Mouse (Mus musculus): ENCODE results near the gene Pom121l2. TPM values are rescaled to one million over a fixed set of nuclear protein-coding genes. Genes with fewer than 3 reads are reported as not detected.

Gene Pom121l2
- polyA plus RNA-seq (2021; fragmentation: Nextera tagmentation) = 0.10 TPM in 1 of 2 replicates, not detected in the other
- long read RNA-seq, experiment 1 = 0 reads
- long read RNA-seq, experiment 2 = 0 reads

DNA sequence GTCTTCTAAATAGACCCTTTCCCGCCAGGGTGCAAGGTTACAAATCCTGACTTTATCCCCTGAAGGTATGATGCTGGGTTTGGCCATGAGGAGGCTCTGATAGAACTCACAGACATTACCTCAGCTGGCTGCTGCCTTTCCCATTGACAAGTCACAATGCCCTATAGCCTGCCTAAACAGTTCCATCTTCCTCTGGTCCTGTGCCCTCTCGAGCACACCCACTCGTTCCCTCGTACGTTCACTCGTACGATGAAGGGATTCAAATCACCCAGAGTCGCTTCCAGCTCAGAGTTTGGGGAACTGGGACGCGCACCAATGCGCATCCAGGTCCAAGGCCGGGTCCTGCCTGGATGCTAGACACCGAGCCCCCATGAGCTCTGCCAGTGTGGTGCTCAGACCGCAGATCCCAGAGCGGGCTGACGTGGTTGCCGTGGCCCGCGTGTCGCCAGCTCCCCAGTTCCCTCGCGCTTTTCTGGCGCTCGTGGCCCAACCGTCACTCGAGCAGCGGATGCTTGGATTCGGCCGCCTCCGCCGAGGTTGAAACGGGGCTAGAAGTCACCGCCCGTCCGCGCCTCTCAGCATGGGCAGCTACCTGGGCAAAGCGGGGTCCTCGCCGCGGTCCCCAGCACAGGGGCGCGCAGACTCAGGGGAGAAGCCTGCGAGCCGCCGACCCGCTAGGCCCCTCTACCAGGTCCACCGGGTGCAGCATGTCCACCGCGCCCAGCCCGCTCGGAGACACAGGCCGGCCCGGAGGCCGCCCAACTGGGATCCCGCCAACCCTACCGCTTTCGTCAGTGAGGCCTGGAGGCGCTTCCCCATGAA lies at the start of gene Pom121l2:
Gene Pom121l2, plus strand, starts transcription at position 214 of the 822 bp plus-strand sequence.

DNA sequence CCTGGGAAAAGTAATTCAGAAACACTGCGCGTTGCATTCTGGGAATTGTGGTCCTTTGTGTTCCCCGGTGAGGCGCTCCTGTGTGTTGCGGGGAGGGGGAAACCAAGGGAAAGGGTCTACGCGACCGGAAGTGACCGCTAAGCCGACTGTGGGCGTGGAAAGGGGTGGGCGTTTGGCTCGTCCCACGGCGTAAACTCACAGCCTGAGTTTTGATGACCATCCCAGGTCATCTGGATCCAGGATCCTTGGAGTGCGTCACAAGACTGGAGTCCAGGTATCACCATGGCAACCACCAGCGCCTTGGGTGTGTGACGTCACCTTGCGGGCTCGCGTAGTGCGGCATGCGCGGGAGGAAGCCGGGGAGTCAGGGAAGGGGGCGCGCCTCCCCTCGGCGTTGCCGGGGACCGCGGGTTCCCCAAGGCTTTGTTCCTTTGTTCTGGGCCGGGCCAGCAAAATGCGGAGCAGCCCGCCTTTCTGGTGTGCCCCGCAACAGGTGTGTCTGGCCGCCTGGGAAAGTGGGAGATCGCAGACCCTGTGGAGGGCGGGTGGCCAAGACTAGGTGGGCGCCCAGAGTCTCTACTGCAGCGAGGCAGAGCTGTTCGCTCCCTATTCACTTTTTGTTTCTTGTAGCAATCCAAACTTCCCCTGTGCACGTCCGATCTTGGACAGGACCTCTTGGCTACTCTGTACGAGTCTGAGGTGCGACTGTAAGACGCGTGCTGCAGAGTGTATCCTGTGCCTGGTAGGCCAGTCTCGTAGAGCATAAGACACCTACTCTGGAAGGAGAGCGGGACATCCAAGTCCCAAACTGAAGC lies 35.9 kb upstream of the Pom121l2 start, which contains the start of gene Zfp184:
Gene Zfp184, plus strand, starts transcription at position 169 of the 815 bp plus-strand sequence.

DNA sequence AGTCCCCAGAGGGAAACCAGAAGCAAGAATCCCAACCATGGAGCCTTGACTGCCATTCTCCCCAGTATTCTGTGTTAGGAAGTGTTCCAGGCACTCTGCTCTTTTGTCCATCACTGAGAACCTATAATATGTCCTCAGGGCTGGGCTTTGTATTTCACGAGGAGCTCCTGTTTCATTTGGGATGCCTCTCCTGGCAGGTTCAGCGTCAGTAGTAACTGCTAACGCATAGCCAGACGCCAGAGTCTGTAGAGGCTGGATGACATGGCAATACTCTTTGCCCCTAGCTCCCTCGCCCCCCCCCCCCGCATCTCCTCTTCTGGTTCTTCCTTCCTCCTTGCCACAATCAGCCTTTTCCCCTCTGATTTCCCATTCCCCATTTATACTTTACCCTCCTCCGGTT lies 28.6 kb downstream of the Pom121l2 start, which contains the start of gene Prss16:
Gene Prss16, minus strand, starts transcription at position 101 of the 400 bp plus-strand sequence.

DNA sequence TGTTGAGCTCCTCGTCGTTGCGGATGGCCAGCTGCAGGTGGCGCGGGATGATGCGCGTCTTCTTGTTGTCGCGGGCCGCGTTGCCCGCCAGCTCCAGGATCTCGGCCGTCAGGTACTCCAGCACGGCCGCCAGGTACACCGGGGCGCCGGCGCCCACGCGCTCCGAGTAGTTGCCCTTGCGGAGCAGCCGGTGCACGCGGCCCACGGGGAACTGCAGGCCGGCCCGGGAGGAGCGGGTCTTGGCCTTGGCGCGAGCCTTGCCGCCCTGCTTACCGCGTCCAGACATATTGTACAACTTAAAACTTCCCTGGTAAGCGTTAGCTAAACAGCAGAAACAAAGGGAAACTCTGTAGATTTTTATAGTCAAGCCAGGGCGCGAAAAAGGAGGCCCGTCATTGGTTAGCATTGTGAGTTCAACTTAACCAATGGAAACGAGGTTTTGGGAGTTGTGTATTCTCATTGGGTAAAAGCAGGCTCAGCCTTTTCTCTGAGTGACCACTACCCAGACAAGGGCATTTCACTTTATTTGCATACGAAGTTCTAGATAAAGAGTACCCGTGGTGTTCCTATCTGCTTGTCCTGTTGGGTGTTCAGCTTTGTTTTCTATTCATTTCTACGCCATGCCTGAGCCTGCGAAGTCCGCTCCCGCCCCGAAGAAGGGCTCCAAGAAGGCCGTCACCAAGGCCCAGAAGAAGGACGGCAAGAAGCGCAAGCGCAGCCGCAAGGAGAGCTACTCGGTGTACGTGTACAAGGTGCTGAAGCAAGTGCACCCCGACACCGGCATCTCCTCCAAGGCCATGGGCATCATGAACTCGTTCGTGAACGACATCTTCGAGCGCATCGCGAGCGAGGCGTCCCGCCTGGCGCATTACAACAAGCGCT lies 54.5 kb downstream of the Pom121l2 start, which contains the start of the genes Hist1h2ah and Hist1h2bk:
Gene Hist1h2ah, minus strand, starts transcription at position 302 of the 882 bp plus-strand sequence.
Gene Hist1h2bk, plus strand, starts transcription at position 604 of the 882 bp plus-strand sequence.

Other genes starting within 250 kb of the Pom121l2 start
- 0.83 and 0.92 TPM in 2 replicates for gene Hist1h4j, start 246.1 kb upstream of the Pom121l2 start, polyA plus RNA-seq (2021; fragmentation: Nextera tagmentation)
- gene Hist1h4k, start 230.7 kb upstream of the Pom121l2 start, polyA plus RNA-seq (2021; fragmentation: Nextera tagmentation) = 0.70 and 3.0 TPM in 2 replicates
- gene Hist1h2ak, start 227.4 kb upstream of the Pom121l2 start, polyA plus RNA-seq (2021; fragmentation: Nextera tagmentation) = 1.8 TPM in 1 of 2 replicates, not detected in the other
- gene Hist1h2bn, start 227.1 kb upstream of the Pom121l2 start, polyA plus RNA-seq (2021; fragmentation: Nextera tagmentation) = 1.0 and 2.3 TPM in 2 replicates
- gene Hist1h1b, start 200.6 kb upstream of the Pom121l2 start, polyA plus RNA-seq (2021; fragmentation: Nextera tagmentation) = 0.59 and 0.97 TPM in 2 replicates
- gene Hist1h3i, start 197.8 kb upstream of the Pom121l2 start, polyA plus RNA-seq (2021; fragmentation: Nextera tagmentation) = 1.7 and 2.9 TPM in 2 replicates
- 2.4 TPM in 1 of 2 replicates, not detected in the other for gene Hist1h2an, start 194.0 kb upstream of the Pom121l2 start, polyA plus RNA-seq (2021; fragmentation: Nextera tagmentation)
- gene Hist1h2bp, start 193.7 kb upstream of the Pom121l2 start, polyA plus RNA-seq (2021; fragmentation: Nextera tagmentation) = not detected in 2 replicates
- 0.40 and 1.2 TPM in 2 replicates for gene Hist1h2bq, start 171.0 kb upstream of the Pom121l2 start, polyA plus RNA-seq (2021; fragmentation: Nextera tagmentation)
- gene Hist1h2ao, start 170.7 kb upstream of the Pom121l2 start, polyA plus RNA-seq (2021; fragmentation: Nextera tagmentation) = not detected in 2 replicates
- 1.8 and 3.3 TPM in 2 replicates for gene Hist1h4m, start 169.4 kb upstream of the Pom121l2 start, polyA plus RNA-seq (2021; fragmentation: Nextera tagmentation)
- gene Hist1h4n, start 149.0 kb upstream of the Pom121l2 start, polyA plus RNA-seq (2021; fragmentation: Nextera tagmentation) = 0.64 and 2.7 TPM in 2 replicates
- gene Hist1h2ap, start 147.7 kb upstream of the Pom121l2 start, polyA plus RNA-seq (2021; fragmentation: Nextera tagmentation) = 68.6 TPM in 2 replicates
- gene Hist1h2br, start 147.5 kb upstream of the Pom121l2 start, polyA plus RNA-seq (2021; fragmentation: Nextera tagmentation) = not detected in 2 replicates
- gene Zfp184, start 36.1 kb upstream of the Pom121l2 start, polyA plus RNA-seq (2021; fragmentation: Nextera tagmentation) = 1.6 and 2.5 TPM in 2 replicates
- 1.7 and 1.9 TPM in 2 replicates for gene Prss16, start 28.5 kb downstream of the Pom121l2 start, polyA plus RNA-seq (2021; fragmentation: Nextera tagmentation)
- gene Hist1h2ah, start 54.4 kb downstream of the Pom121l2 start, polyA plus RNA-seq (2021; fragmentation: Nextera tagmentation) = not detected in 2 replicates
- gene Hist1h2bk, start 54.7 kb downstream of the Pom121l2 start, polyA plus RNA-seq (2021; fragmentation: Nextera tagmentation) = not detected in 2 replicates
- 6.4 and 6.7 TPM in 2 replicates for gene Hist1h4i, start 60.2 kb downstream of the Pom121l2 start, polyA plus RNA-seq (2021; fragmentation: Nextera tagmentation)
- gene Hist1h2ag, start 61.8 kb downstream of the Pom121l2 start, polyA plus RNA-seq (2021; fragmentation: Nextera tagmentation) = not detected in 2 replicates
- 0.67 TPM in 1 of 2 replicates, not detected in the other for gene Hist1h2bj, start 62.0 kb downstream of the Pom121l2 start, polyA plus RNA-seq (2021; fragmentation: Nextera tagmentation)
- gene Vmn1r188, start 103.2 kb downstream of the Pom121l2 start, polyA plus RNA-seq (2021; fragmentation: Nextera tagmentation) = not detected in 2 replicates
- gene Vmn1r189, start 124.6 kb downstream of the Pom121l2 start, polyA plus RNA-seq (2021; fragmentation: Nextera tagmentation) = not detected in 2 replicates
- not detected in 2 replicates for gene Vmn1r191, start 202.8 kb downstream of the Pom121l2 start, polyA plus RNA-seq (2021; fragmentation: Nextera tagmentation)
- not detected in 2 replicates for gene Vmn1r192, start 209.9 kb downstream of the Pom121l2 start, polyA plus RNA-seq (2021; fragmentation: Nextera tagmentation)
- not detected in 2 replicates for gene Vmn1r193, start 242.0 kb downstream of the Pom121l2 start, polyA plus RNA-seq (2021; fragmentation: Nextera tagmentation)

Measured in left cerebral cortex, adult 6 months (tissue).